Mouse (Mus musculus): ENCODE measurements at regions not wholly inside any gene's neighbourhood (a gene's known extent, or its start where the extent isn't known, plus 50 kb on each side); places are given as distances from the start of the nearest gene placed in this dataset.
"Not testable (repeated sequence)": the region's sequence is repeated elsewhere in the genome, so short reads cannot be mapped to it uniquely, and the experiment has no call there.

DNA sequence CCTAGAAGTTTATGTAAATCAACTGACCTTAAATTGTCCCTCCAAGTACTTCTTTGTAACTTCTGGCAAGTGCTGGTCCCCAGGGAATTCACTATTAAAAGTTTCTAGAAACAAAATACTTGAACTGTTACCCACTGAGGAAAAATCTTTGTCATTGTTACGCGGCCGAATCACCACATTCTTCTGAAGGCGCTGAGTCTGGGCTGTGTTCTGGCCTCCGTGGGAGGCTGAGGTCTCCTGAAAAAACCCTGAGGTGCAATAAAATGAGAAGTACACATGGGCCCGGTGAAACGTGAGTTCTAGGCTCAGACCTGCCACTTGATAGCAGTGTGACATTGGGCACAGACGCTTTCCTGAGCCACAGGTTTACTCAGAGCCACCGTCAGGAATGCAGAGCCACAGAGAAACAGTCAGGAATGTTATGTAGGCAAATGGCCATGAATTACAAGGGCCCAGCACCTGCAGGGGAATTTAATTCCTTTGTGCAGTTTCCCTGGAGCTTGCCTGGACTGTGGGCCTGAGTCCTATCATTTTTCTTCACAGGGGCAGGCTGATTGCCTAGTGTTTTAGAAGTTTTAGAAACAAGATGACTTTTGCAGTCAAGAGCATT, 171.1 kb upstream of the Arglu1 start:
- Histone ChIP-seq H3K9ac (ENCODE audit: low read length) (no peak overlapping the region), H3K4me3 (ENCODE audit: low read length) (no peak overlapping the region), H3K4me1 (ENCODE audit: control insufficient read depth, insufficient read depth, low read length) (0 out of 2 replicates have a peak, but pooled peaks cover 3% of the 10 kb centered on the region), H3K9me3 (replicated peaks; ENCODE audit: control insufficient read depth, low read length) (no peaks in the 10 kb centered on the region), H3K36me3 (ENCODE audit: control insufficient read depth, insufficient read depth) (no peaks in the 10 kb centered on the region), H3K27me3 (ENCODE audit: control insufficient read depth, insufficient read depth, low read length) (no peaks in the 10 kb centered on the region), H3K27ac (ENCODE audit: low read length) (no peak overlapping the region), H3K4me2 (ENCODE audit: low read depth, low read length) (no peak overlapping the region)
- no peak for ATAC-seq (replicated peaks; ENCODE audit: extremely low read depth, insufficient read depth, low FRiP score)
- 59% methylated on average over 9 of the region's 9 CpGs for WGBS

DNA sequence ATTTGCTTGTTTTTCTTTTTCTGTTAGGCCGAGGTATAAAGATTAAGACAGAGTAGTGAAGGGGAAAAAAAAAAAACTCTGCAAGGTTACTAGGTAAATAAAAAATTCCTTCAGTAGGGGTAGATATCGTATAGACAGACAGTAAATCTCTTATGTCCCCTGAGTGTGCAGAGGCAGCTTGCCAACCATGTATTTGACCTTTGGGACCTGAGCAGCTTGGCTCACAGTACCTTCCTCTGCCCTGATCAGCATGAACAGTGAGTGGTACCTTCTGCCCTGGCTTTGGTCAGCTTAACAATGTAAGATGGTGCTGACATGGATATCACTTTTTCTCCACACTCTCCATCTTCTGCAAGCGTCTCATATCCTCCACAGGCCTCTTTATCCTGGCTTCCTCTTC, 168.3 kb upstream of the Arglu1 start:
- 0 out of 2 replicates have a peak, but pooled peaks cover 3% of the 10 kb centered on the region for H3K4me1 ChIP-seq (ENCODE audit: control insufficient read depth, insufficient read depth, low read length)
- no peak overlapping the region for H3K27ac ChIP-seq (ENCODE audit: low read length)
- no peaks in the 10 kb centered on the region for H3K27me3 ChIP-seq (ENCODE audit: control insufficient read depth, insufficient read depth, low read length)
- no peak overlapping the region for H3K4me3 ChIP-seq (ENCODE audit: low read length)
- H3K4me2 ChIP-seq (ENCODE audit: low read depth, low read length), result no peak overlapping the region
- no peaks in the 10 kb centered on the region for H3K9me3 ChIP-seq (replicated peaks; ENCODE audit: control insufficient read depth, low read length)
- WGBS, result 24% methylated on average over 3 of the region's 3 CpGs
- H3K36me3 ChIP-seq (ENCODE audit: control insufficient read depth, insufficient read depth), result no peaks in the 10 kb centered on the region
- no peak for ATAC-seq (replicated peaks; ENCODE audit: extremely low read depth, insufficient read depth, low FRiP score)
- no peak overlapping the region for H3K9ac ChIP-seq (ENCODE audit: low read length)

DNA sequence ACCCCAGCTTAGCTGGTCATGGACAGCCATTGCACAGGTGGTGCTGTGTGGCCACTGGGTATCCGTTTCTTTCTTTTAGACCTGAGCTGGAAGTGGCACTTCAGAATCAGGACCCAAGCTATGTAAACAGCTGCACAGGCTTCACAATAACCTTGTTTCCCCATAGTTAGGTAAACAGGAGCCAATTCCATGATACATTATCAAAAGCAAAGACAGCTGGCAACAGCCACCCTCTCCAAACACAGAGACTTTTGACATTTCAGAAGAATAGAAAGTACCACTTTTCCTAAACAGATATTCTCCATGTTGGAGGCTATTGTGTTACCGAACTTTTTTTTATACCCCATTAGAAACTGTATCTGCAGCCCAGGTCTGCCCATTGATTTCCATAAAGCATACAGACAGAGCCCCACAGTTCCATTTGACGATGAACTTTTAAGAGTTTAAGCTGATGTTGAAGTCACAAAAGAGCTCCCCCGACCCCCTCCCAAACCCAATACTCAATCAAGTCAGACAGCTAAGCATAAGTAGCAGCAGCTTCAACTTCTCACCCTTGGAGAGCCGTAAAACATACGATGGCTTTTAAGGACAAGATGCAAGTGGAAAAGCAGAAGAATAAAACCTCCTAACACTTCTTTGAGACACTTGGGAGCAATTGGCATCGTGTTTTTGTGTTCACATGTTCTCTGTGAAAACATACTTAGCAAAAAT, 162.5 kb upstream of the Arglu1 start:
- no peak for ATAC-seq (replicated peaks; ENCODE audit: extremely low read depth, insufficient read depth, low FRiP score)
- H3K27me3 ChIP-seq (ENCODE audit: control insufficient read depth, insufficient read depth, low read length), result no peaks in the 10 kb centered on the region
- no peak overlapping the region for H3K4me3 ChIP-seq (ENCODE audit: low read length)
- H3K27ac ChIP-seq (ENCODE audit: low read length), result no peak overlapping the region
- H3K4me2 ChIP-seq (ENCODE audit: low read depth, low read length), result no peak overlapping the region
- WGBS, result 63% methylated on average over 7 of the region's 7 CpGs
- H3K9me3 ChIP-seq (replicated peaks; ENCODE audit: control insufficient read depth, low read length), result no peaks in the 10 kb centered on the region
- H3K36me3 ChIP-seq (ENCODE audit: control insufficient read depth, insufficient read depth), result no peaks in the 10 kb centered on the region
- H3K9ac ChIP-seq (ENCODE audit: low read length), result no peak overlapping the region
- peaks cover 3% of the 10 kb centered on the region for H3K4me1 ChIP-seq (ENCODE audit: control insufficient read depth, insufficient read depth, low read length)

DNA sequence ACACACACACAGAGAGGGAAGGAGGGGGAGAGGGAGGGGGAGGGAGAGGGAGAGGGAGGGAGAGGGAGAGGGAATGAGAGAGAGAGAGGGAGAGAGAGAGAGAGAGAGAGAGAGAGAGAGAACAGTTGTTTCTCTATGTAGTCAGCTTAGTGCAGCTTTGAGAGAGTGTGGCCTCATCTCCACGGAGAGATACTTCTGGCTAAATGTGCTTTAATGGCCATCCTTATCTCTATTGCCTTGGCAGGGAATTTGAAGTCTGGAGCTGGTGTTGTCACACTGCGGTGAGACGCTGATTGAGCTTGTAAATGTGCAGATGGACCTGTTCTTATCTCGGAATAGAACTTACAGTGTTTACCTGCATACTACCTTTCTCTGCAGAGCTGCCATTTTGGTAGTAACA, 160.9 kb upstream of the Arglu1 start:
- Histone ChIP-seq H3K4me1 (ENCODE audit: control insufficient read depth, insufficient read depth, low read length) (peaks cover 3% of the 10 kb centered on the region), H3K9ac (ENCODE audit: low read length) (no peak overlapping the region), H3K4me2 (ENCODE audit: low read depth, low read length) (0 out of 2 replicates have a peak overlapping the region, but pooled peaks have one; percentile 10), H3K27me3 (ENCODE audit: control insufficient read depth, insufficient read depth, low read length) (no peaks in the 10 kb centered on the region), H3K4me3 (ENCODE audit: low read length) (no peak overlapping the region), H3K27ac (ENCODE audit: low read length) (no peak overlapping the region), H3K36me3 (ENCODE audit: control insufficient read depth, insufficient read depth) (no peaks in the 10 kb centered on the region), H3K9me3 (replicated peaks; ENCODE audit: control insufficient read depth, low read length) (no peaks in the 10 kb centered on the region)
- 17% methylated on average over 4 of the region's 4 CpGs for WGBS
- ATAC-seq (replicated peaks; ENCODE audit: extremely low read depth, insufficient read depth, low FRiP score), result peak; percentile 23; the same call in 1 of the 2 replicates

DNA sequence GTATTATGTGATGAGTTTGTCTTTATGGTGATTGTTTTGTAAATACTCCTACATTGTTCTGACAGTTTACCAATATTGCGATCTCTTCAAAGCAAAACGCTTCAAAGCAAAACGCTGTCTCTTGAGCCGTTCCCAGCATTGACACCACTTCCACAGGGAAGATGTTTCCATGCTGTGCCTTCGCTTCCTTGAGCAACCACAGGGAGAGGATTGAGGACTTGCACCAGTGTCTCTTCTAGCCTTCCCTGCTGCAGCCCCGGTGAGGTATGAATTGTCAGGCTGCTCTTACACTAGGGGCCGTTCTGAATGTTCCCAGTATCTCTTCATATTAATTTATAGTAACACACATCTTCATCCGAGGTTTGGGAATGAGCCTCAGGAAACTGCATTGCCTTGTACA, 160.4 kb upstream of the Arglu1 start:
- 41% methylated on average over 8 of the region's 8 CpGs for WGBS
- H3K4me2 ChIP-seq (ENCODE audit: low read depth, low read length), result peak overlapping the region; percentile 22; the same call in 1 of the 2 replicates
- no peak overlapping the region for H3K27ac ChIP-seq (ENCODE audit: low read length)

DNA sequence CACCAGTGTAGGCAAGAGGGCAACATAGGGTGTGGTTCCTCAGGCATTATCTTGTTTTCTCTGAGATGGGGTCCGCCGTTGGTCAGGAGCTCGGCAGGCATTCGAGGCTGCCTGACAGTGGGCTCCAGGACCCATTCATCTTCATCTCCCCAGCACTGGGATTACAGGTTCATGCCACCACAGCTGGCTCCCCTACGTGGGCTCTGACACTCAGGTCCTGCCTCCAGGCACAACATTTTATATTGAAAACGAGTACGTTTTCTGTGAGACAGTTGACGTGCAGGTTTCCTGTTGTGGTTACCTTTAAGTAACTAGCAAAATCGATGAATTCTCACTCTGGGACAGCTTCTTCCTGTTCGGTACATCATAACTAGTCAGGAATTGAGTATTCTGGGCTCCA, 157.3 kb upstream of the Arglu1 start:
- Histone ChIP-seq H3K4me2 (ENCODE audit: low read depth, low read length) (no peak overlapping the region), H3K9ac (ENCODE audit: low read length) (no peak overlapping the region), H3K27ac (ENCODE audit: low read length) (no peak overlapping the region), H3K4me1 (ENCODE audit: control insufficient read depth, insufficient read depth, low read length) (peaks cover 3% of the 10 kb centered on the region), H3K4me3 (ENCODE audit: low read length) (no peak overlapping the region), H3K9me3 (replicated peaks; ENCODE audit: control insufficient read depth, low read length) (no peaks in the 10 kb centered on the region), H3K36me3 (ENCODE audit: control insufficient read depth, insufficient read depth) (no peaks in the 10 kb centered on the region), H3K27me3 (ENCODE audit: control insufficient read depth, insufficient read depth, low read length) (no peaks in the 10 kb centered on the region)
- ATAC-seq (replicated peaks; ENCODE audit: extremely low read depth, insufficient read depth, low FRiP score), result no peak
- 81% methylated on average over 10 of the region's 10 CpGs for WGBS

More for the DNA sequence above, 160.4 kb upstream of the Arglu1 start:
- no peaks in the 10 kb centered on the region for H3K36me3 ChIP-seq (ENCODE audit: control insufficient read depth, insufficient read depth)
- peaks cover 3% of the 10 kb centered on the region for H3K4me1 ChIP-seq (ENCODE audit: control insufficient read depth, insufficient read depth, low read length)
- ATAC-seq (replicated peaks; ENCODE audit: extremely low read depth, insufficient read depth, low FRiP score), result no peak
- no peak overlapping the region for H3K9ac ChIP-seq (ENCODE audit: low read length)
- no peak overlapping the region for H3K4me3 ChIP-seq (ENCODE audit: low read length)
- no peaks in the 10 kb centered on the region for H3K27me3 ChIP-seq (ENCODE audit: control insufficient read depth, insufficient read depth, low read length)
- H3K9me3 ChIP-seq (replicated peaks; ENCODE audit: control insufficient read depth, low read length), result no peaks in the 10 kb centered on the region

DNA sequence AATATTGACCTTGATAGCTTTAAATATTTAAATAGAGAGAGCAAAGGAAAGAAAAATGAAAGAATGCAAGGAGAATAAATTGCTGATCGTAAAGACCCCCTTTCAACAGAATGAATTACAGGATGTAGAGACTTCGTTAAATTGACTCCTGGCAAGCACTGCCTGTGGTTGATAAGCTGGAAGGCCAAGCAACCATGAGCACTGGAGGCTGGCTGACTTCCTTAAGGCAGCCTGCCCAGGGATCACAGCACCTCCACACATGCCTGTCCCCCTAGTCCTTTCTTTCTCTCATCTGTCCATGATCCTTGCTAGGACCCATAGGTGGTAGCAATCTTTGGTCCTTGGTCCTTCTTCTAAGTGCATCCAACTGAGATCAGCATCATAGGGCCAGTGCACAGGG, 152.0 kb upstream of the Arglu1 start:
- Histone ChIP-seq H3K27me3 (ENCODE audit: control insufficient read depth, insufficient read depth, low read length) (no peaks in the 10 kb centered on the region), H3K36me3 (ENCODE audit: control insufficient read depth, insufficient read depth) (no peaks in the 10 kb centered on the region), H3K9ac (ENCODE audit: low read length) (no peak overlapping the region), H3K4me2 (ENCODE audit: low read depth, low read length) (no peak overlapping the region), H3K9me3 (replicated peaks; ENCODE audit: control insufficient read depth, low read length) (no peaks in the 10 kb centered on the region), H3K4me1 (ENCODE audit: control insufficient read depth, insufficient read depth, low read length) (0 out of 2 replicates have a peak, but pooled peaks cover 2% of the 10 kb centered on the region), H3K4me3 (ENCODE audit: low read length) (no peak overlapping the region), H3K27ac (ENCODE audit: low read length) (no peak overlapping the region)
- ATAC-seq (replicated peaks; ENCODE audit: extremely low read depth, insufficient read depth, low FRiP score), result no peak
- WGBS, result 38% methylated on average over 2 of the region's 2 CpGs

DNA sequence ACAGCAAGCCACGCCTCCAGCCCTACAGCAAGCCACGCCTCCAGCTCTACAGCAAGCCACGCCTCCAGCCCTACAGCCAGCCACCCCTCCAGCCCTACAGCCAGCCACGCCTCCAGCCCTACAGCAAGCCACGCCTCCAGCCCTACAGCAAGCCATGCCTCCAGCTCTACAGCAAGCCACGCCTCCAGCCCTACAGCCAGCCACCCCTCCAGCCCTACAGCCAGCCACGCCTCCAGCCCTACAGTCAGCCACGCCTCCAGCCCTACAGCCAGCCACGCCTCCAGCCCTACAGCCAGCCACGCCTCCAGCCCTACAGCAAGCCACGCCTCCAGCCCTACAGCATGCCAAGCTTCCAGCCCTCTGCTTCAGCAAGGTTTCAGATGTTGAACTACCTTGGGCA, 145.8 kb upstream of the Arglu1 start:
- not testable (repeated sequence) for H3K4me1 ChIP-seq (ENCODE audit: control insufficient read depth, insufficient read depth, low read length); H3K27me3 ChIP-seq (ENCODE audit: control insufficient read depth, insufficient read depth, low read length); ATAC-seq (replicated peaks; ENCODE audit: extremely low read depth, insufficient read depth, low FRiP score); H3K36me3 ChIP-seq (ENCODE audit: control insufficient read depth, insufficient read depth); H3K9me3 ChIP-seq (replicated peaks; ENCODE audit: control insufficient read depth, low read length); H3K4me3 ChIP-seq (ENCODE audit: low read length); H3K27ac ChIP-seq (ENCODE audit: low read length); H3K4me2 ChIP-seq (ENCODE audit: low read depth, low read length); H3K9ac ChIP-seq (ENCODE audit: low read length)
- 78% methylated on average over 11 of the region's 11 CpGs for WGBS

DNA sequence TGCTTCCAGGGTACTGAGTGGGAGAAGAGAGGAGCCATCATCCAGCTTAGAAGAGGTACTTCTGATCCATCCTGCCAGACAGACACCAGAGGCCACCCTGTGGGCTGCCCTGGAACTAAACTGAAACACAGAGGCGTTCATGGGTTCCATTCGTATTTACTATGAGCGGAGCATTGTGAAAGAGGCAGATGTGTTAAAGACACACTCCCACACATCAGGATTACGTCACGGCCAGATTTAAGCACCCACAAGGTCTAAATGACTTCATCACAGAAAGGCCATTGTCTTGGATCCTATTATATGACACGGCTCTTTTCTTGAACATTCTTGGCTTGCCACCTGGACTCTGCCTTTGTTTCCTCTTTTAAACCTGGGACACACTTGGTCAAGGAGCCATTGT, 141.0 kb upstream of the Arglu1 start:
- H3K4me3 ChIP-seq (ENCODE audit: low read length), result no peak overlapping the region
- H3K4me2 ChIP-seq (ENCODE audit: low read depth, low read length), result no peak overlapping the region
- WGBS, result 66% methylated on average over 6 of the region's 6 CpGs
- no peaks in the 10 kb centered on the region for H3K27me3 ChIP-seq (ENCODE audit: control insufficient read depth, insufficient read depth, low read length)
- H3K4me1 ChIP-seq (ENCODE audit: control insufficient read depth, insufficient read depth, low read length), result peaks cover 2% of the 10 kb centered on the region; the same call in 1 of the 2 replicates
- 0 out of 2 replicates have a peak overlapping the region, but pooled peaks have one; percentile 29 for H3K27ac ChIP-seq (ENCODE audit: low read length)
- no peak for ATAC-seq (replicated peaks; ENCODE audit: extremely low read depth, insufficient read depth, low FRiP score)
- no peak overlapping the region for H3K9ac ChIP-seq (ENCODE audit: low read length)
- H3K36me3 ChIP-seq (ENCODE audit: control insufficient read depth, insufficient read depth), result no peaks in the 10 kb centered on the region
- no peaks in the 10 kb centered on the region for H3K9me3 ChIP-seq (replicated peaks; ENCODE audit: control insufficient read depth, low read length)
